Mouse (Mus musculus) thymus, postnatal 4 days (tissue): Measurements from ENCODE around the gene Pdzrn4.

Experiments
- DNase-seq: peaks from one replicate; pipeline ENCODE4 v3.0.0; 2021

The Pdzrn4 gene

DNA sequence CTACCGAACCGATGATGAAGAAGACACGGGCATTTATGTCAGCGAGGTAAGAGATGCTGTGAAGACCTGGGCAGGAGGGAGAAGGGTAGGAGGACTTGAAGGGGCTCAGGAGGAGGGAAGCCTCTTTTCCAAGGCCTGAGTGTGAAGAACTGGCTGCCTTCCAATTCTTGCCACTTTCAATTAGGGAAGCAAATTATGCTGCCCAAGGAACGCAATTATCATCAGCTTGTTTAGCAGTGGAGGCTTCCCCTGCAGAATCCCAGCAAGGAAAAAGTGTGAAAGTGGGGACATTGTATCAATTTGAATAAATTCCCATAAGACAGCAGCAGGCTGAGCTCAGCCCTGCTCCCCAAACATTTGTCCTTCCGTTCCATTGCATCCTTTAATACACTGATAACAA, 346.9 kb downstream of the Pdzrn4 start:
- DNase-seq: no peak

DNA sequence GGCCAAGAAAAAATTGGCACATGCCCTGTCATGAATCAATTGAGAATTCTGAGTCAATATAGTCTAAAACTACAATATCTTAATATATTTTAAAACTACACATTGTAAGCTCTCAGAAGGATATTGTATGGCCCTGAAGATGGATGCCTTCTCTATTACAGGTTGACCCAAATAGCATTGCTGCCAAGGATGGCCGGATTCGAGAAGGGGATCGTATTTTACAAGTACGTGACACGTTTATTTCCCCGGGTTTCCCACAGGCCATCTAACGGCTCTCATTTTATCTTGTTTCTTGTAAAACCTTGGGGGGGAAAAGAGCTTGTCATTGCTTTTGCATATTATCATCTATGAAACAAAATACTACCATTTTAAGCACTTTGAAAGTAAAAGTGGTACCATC, 349.4 kb downstream of the Pdzrn4 start:
- DNase-seq: no peak

DNA sequence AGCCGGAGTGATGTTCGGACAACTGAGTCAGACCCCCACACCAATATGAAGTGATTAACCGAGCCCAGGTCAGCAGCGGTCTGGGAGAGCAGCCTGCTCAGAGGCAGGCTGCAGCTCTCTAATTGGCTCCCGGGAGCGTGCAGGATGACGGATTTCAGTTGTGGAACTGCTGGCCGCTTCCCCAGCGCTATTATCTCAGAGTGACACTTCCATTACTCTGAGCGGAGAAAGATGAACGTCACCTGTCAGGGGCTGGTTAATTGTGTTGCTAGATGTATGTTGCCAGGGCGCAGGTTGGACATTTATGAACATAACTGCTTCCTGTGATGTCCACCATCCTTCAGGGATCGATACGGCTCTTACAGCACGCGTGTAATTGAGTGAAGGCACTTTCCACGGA, 355.5 kb downstream of the Pdzrn4 start:
- DNase-seq: no peak

- no peak for DNase-seq
These were observed 355.9 kb downstream of the Pdzrn4 start for GRCm38 (mm10) chr15:92752578-92752977.

- no peak for DNase-seq
These were observed 360.6 kb downstream of the Pdzrn4 start for GRCm38 (mm10) chr15:92757085-92757903.

DNA sequence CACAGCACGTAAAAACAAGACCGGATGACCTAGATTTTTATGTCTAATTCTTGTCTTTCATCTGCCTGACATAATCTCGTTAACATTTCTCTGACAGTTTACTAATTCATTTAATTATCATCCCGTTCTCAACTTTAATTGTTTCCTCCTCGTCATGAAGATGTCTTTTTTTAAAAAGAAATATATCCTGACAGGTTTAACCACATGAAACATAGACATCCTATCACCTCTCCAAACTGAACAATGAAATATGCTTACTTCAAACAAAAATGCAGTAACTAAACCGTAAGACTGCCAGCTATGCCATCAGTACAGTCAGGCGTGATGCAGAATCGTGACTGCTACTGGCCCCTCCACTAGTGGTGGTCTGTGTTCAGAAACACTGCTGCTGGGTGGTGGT, 362.3 kb downstream of the Pdzrn4 start:
- no peak for DNase-seq

DNA sequence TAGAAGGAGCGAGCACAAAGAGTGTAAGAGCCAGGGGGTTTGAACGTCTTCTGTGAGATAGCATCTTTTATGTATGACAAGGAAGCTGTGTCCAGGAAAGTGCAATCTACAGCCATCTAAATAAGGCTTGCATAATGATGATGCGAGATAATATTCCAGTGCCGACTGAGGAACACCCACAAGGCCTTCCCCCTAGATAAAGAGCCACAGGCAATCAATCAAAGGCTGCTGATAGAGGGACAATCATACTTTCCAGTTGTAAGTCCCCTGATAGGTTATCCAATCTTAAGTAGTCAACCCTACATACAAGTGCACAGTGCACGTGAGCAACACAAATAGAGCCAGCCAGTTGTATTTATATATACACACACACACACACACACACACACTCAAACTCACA, 366.6 kb downstream of the Pdzrn4 start:
- no peak for DNase-seq

- no peak for DNase-seq
These were observed 372.9 kb downstream of the Pdzrn4 start for GRCm38 (mm10) chr15:92769535-92769934.

DNA sequence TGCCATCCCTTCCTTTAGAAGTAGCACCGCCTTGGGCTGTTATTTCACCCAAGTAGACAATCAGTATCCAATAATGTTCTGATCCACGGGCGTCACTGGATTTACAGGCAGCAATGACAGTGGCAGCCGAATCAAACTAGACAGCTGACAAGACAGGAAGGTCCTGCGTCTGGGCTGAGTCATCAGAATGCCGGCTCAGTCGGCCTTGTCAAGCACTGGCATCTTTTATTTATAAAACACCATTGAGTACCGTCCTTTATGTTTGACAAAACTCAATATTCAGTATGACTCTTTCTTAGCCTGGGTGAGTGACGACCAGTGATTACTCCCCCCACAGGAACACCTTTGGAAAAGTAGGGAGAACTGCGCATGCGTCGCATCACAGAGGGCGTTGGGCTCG, 391.4 kb downstream of the Pdzrn4 start:
- no peak for DNase-seq

- no peak for DNase-seq
These were observed 397.6 kb downstream of the Pdzrn4 start for GRCm38 (mm10) chr15:92794275-92794674.

DNA sequence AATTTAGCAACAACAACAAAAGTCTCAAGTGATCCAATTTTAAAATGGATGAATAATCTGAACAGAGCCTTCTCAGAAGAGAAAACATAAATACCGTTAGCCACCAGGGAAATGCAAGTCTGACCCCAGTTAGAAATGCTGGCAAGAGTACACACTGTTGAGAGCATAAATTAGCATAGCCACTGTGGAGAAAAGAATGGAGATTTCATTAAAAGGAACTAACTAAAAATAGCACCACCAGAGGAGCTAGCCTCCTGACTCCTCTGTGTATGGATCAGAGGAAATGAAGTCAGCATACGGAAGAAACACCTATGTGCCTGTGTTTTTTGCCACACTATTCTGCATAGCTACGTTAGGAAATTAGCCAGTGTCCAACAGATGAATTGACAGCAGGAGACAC, 409.3 kb downstream of the Pdzrn4 start:
- no peak for DNase-seq

DNA sequence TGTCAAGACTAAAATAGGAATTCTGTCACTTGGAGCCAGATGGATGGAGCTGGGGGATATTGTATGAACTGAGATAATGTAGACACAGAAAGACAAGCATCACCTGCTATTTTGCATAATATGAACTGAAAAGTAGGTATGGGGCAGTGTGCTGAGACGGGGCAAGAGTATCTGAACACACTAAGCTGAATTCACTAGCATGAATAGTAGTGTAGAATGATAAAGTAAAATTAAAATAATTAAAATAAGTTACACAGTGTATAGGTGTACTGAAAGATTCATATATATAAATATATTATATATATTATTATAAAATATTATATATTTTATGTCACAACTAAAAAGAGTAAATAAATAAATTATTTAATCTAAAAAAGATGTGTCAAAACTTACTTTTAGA, 409.7 kb downstream of the Pdzrn4 start:
- DNase-seq: no peak
